Mouse (Mus musculus) frontal cortex, postnatal 25 days (tissue): ENCODE measurements at regions not wholly inside any gene's neighbourhood (a gene's known extent, or its start where the extent isn't known, plus 50 kb on each side); places are given as distances from the start of the nearest gene placed in this dataset.

ENCODE experiments used
- DNase-seq, 2 experiments: peaks; one replicate each; pipeline ENCODE4 v3.0.0; 2022; ENCODE audit warnings: low spot score in 2 of 2

- no peak for DNase-seq
Measured at GRCm38 (mm10) chr9:93130561-93130960, 588.5 kb downstream of the Plod2 start.

DNA sequence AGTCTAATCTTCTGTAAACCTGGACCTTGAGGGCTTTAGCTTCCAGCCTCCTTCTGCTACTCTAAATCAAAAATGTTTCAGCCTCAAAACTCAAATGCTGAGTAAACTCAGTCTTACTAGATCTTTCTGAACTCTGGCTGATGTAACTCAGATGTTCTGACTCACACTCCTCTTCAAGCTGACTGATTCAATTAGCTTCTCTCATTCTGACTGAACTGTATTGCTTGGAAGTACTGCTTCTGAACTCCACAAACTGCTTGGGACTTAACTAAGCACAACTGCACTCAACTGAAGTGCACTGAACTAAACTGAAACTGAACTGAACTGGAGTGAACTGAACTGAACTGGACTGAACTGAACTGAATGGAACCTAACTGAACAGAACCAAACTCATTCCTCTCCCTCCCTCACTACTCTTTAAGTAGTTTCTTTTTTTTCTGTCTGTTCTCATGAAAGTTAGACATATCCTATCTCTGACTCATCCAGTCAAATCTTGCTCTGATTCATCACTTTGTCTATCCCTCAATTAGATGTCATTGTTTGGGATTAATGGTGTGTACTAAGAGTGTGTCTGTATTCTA, 589.7 kb downstream of the Plod2 start:
- no peak for DNase-seq

DNA sequence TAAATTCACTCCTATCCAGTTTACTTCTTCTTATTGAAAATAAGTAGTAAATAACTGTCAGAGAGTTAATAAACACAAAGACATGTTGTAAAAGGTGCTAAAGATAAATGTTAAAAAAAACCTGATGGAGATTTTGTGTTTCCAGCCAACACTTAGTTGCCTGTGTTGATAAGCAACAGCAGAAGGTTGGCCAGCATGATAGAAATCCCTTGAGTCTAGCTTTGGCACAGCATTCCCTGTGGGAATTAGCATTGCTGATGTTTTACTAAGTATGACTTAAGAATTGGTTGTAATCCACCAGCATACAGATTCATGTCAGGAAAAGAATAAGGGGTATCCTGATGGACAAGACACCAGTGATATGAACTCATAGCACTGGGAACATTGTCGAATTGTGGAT, 594.3 kb downstream of the Plod2 start:
- DNase-seq = no peak

DNA sequence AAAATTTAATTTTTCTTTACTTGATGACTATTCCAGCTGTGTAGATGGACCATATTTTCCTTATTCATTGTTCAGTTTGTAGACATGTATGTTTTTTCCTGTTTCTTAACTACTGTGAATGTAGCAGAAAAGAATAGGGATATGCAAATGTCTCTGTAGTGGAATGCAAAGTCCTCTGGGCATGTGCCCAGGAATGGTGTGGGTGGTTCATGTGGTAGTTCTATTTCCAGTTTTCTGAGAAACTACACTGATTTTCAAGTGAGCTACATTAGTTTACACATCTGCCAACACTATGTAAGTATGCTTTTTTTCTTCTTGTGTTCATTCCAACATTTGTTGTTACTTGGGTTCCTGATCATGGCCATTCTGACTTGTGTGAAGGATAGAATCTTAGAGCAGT, 628.0 kb downstream of the Plod2 start:
- peak; percentile 22 to 26 for DNase-seq

DNA sequence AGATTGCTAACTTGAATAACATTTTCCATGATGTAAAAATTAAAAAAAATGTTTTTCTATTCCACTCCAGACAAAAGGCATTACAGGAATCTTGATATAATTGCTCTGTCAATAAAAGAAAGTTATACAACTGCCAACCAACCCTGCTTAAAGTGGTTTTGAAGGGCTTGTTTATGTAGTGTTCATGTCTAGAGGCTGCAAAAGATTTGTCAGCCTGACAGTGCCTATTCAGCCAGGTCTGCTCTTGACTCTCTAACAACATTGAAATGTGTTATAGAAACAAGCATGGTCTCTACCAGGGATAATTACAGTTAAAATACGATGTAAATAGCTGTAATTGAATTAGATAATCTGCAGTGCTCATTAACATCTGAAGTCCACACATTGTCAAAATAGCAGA, 644.6 kb downstream of the Plod2 start:
- no peak for DNase-seq

DNA sequence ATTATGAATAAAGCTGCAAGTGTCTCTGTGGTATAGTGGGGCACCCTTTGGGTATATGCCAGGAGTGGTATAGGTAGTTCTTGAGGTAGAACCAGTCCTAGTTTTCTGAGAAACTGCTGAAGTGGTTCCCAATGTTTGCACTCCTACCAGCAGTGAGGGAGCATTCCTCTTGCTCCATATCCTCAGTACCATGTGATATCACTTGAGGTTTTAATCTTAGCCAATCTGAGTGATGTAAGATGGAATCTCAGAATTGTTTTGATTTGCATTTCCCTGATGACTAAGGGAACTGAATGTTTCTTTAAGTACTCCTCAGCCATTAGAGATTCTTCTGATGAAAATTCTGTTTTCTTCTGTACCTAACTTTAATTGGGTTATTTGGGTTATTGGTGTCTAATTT, 690.5 kb downstream of the Plod2 start:
- DNase-seq = no peak

GRCm38 (mm10) chr9:93252146-93252545, 710.1 kb downstream of the Plod2 start:
- DNase-seq = no peak

- DNase-seq = no peak
Measured at GRCm38 (mm10) chr9:93297332-93297731, 755.3 kb downstream of the Plod2 start.

GRCm38 (mm10) chr9:93306753-93307152, 764.7 kb downstream of the Plod2 start:
- DNase-seq = no peak

DNA sequence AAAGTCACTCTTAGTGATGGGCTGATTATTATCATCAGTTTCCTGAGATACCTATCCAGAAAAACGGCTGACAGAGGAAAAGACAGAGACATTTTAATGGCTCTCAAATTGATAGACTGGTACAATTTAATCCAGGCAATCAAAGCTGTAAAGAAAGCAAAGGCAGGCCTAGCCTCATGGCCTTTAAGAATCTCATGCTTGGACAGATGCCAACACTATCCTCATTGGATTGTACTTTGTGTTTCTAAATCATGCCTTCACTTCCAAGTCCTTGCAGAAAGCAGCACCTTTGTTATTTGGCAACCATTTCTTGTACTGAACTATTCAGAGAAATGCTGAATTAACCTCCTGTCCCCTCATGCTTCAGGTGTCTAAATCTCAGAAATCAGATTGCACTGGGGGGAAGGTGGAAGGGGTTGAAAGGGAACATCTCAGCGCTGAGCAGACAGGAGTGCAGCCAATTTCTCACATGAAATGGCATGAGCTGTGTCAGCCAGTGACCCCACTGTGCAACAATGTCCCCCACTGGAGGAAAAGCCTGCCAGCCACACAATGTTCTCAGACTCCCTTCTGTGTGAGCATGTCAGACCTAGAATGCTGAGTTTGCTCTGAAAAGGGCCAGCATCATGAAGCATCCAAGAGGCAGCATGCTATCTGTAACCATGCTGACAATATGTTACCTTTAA, 787.1 kb downstream of the Plod2 start:
- no peak for DNase-seq
